Mouse (Mus musculus): ENCODE measurements at regions not wholly inside any gene's neighbourhood (a gene's known extent, or its start where the extent isn't known, plus 50 kb on each side); places are given as distances from the start of the nearest gene placed in this dataset. TPM values are rescaled to one million over a fixed set of nuclear protein-coding genes. Genes with fewer than 3 reads are reported as not detected.

DNA sequence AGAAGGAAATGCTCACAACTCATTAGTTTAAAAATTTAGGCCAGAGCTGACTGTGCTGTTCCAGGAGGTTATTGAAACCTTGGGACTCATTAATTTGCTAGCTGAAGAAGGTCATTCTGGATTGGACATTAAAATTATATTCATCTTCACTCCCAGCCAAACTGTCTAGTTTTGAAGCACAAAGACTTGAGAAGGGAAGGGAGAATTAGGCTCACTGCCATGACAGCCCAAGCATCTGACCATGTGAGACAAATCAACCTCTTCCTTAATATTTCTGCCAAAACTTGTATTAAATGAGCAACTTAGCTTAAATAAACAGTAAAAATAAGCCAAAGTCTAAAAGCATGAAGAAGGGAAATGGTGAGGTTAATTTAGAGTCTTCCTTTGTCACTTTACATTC is 339.6 kb downstream of the 1700008P02Rik start:
- Histone ChIP-seq H3K4me1 (ENCODE audit: control insufficient read depth, insufficient read depth, low read length) (no peaks in the 10 kb centered on the region), H3K36me3 (ENCODE audit: control insufficient read depth, insufficient read depth, low read length) (no peaks in the 10 kb centered on the region), H3K27ac (replicated peaks; ENCODE audit: low read depth, low read length) (no peak overlapping the region), H3K4me2 (ENCODE audit: low read depth, severe bottlenecking) (no peak overlapping the region), H3K9me3 (ENCODE audit: control insufficient read depth, low read length) (no peaks in the 10 kb centered on the region), H3K9ac (ENCODE audit: low read length) (no peak overlapping the region), H3K27me3 (ENCODE audit: control insufficient read depth, insufficient read depth, low read length) (no peaks in the 10 kb centered on the region), H3K4me3 (ENCODE audit: low read depth, low read length) (no peak overlapping the region)
- no peak for ATAC-seq (ENCODE audit: insufficient number of reproducible peaks, low FRiP score, low TSS enrichment, low read depth)
- DNase-seq (ENCODE audit: low spot score): no peak

Small RNAs in the stretch of these regions (microRNA-seq; reads per million reads assigned to microRNA genes)
- gene Gm23147: not detected
